Mouse (Mus musculus): ENCODE measurements around the gene Glce.
A peak's percentile ranks its signal among the peaks of the same experiment; 100 is the strongest.

GRCm38 (mm10) chr9:62026600-62026999, 95.9 kb downstream of the Glce start, which contains the start of gene Paqr5:
- 0 out of 2 replicates have a peak, but pooled peaks have one; percentile 9 for TF ChIP-seq CTCF (IDR thresholded peaks at IDR 0.05; ENCODE audit: low read depth)
- TF ChIP-seq EP300 (optimal IDR thresholded peaks at IDR 0.05): no peak

Measured in stomach, postnatal 0 days (tissue).